Mouse (Mus musculus): Measurements from ENCODE around the gene Chchd3. TPM values are rescaled to one million over a fixed set of nuclear protein-coding genes. Genes with fewer than 3 reads are reported as not detected.

Gene Chchd3
- polyA plus RNA-seq, 1 experiment from 2014 or later = 59.2 TPM

- peaks cover 3% of the 10 kb centered on the region; the same call in 1 of the 2 replicates for H3K4me1 ChIP-seq (ENCODE audit: insufficient read depth, low read depth, low read length)
- H3K4me2 ChIP-seq (replicated peaks; ENCODE audit: low read depth, low read length) = no peak overlapping the region
- H3K27ac ChIP-seq (ENCODE audit: low read length) = no peak overlapping the region
- no peak for DNase-seq (ENCODE audit: low spot score)
- H3K4me3 ChIP-seq (ENCODE audit: low read depth, low read length) = no peak overlapping the region
- H3K27me3 ChIP-seq (replicated peaks; ENCODE audit: insufficient read depth, low read length) = no peaks in the 10 kb centered on the region
- no peak for ATAC-seq
- H3K9me3 ChIP-seq (ENCODE audit: low read length) = no peaks in the 10 kb centered on the region
- H3K9ac ChIP-seq (replicated peaks; ENCODE audit: low read depth) = no peak overlapping the region
- WGBS = 80% methylated on average over 6 of the region's 6 CpGs
- H3K36me3 ChIP-seq (ENCODE audit: insufficient read depth, low read length) = no peaks in the 10 kb centered on the region
- no peak for TF ChIP-seq CTCF (IDR thresholded peaks at IDR 0.05)
- no peak for TF ChIP-seq EP300 (IDR thresholded peaks at IDR 0.05)
Observed at GRCm38 (mm10) chr6:33049705-33050420, 10.2 kb downstream of the Chchd3 start.

GRCm38 (mm10) chr6:33043480-33043879 is 16.6 kb downstream of the Chchd3 start:
- no peaks in the 10 kb centered on the region for H3K9me3 ChIP-seq (ENCODE audit: low read length)
- H3K4me2 ChIP-seq (replicated peaks; ENCODE audit: low read depth, low read length) = no peak overlapping the region
- H3K27ac ChIP-seq (ENCODE audit: low read length) = no peak overlapping the region
- DNase-seq (ENCODE audit: low spot score) = no peak
- H3K4me1 ChIP-seq (ENCODE audit: insufficient read depth, low read depth, low read length) = no peaks in the 10 kb centered on the region
- H3K9ac ChIP-seq (replicated peaks; ENCODE audit: low read depth) = no peak overlapping the region
- WGBS = 87% methylated on average over 5 of the region's 5 CpGs
- TF ChIP-seq CTCF (IDR thresholded peaks at IDR 0.05) (no peak), EP300 (IDR thresholded peaks at IDR 0.05) (no peak)
- H3K36me3 ChIP-seq (ENCODE audit: insufficient read depth, low read length) = no peaks in the 10 kb centered on the region
- no peaks in the 10 kb centered on the region for H3K27me3 ChIP-seq (replicated peaks; ENCODE audit: insufficient read depth, low read length)
- no peak overlapping the region for H3K4me3 ChIP-seq (ENCODE audit: low read depth, low read length)
- no peak for ATAC-seq

GRCm38 (mm10) chr6:33042880-33043279 is 17.2 kb downstream of the Chchd3 start:
- Histone ChIP-seq H3K9me3 (ENCODE audit: low read length) (no peaks in the 10 kb centered on the region), H3K9ac (replicated peaks; ENCODE audit: low read depth) (no peak overlapping the region), H3K27me3 (replicated peaks; ENCODE audit: insufficient read depth, low read length) (no peaks in the 10 kb centered on the region), H3K27ac (ENCODE audit: low read length) (no peak overlapping the region), H3K4me3 (ENCODE audit: low read depth, low read length) (no peak overlapping the region), H3K4me1 (ENCODE audit: insufficient read depth, low read depth, low read length) (no peaks in the 10 kb centered on the region), H3K36me3 (ENCODE audit: insufficient read depth, low read length) (no peaks in the 10 kb centered on the region), H3K4me2 (replicated peaks; ENCODE audit: low read depth, low read length) (no peak overlapping the region)
- no peak for TF ChIP-seq CTCF (IDR thresholded peaks at IDR 0.05)
- no peak for TF ChIP-seq EP300 (IDR thresholded peaks at IDR 0.05)
- 66% methylated on average over 1 of the region's 1 CpGs for WGBS
- DNase-seq (ENCODE audit: low spot score) = no peak
- no peak for ATAC-seq

GRCm38 (mm10) chr6:33041978-33042377 is 18.1 kb downstream of the Chchd3 start:
- Histone ChIP-seq H3K4me3 (ENCODE audit: low read depth, low read length) (no peak overlapping the region), H3K27ac (ENCODE audit: low read length) (no peak overlapping the region), H3K36me3 (ENCODE audit: insufficient read depth, low read length) (no peaks in the 10 kb centered on the region), H3K4me2 (replicated peaks; ENCODE audit: low read depth, low read length) (no peak overlapping the region), H3K9ac (replicated peaks; ENCODE audit: low read depth) (no peak overlapping the region), H3K27me3 (replicated peaks; ENCODE audit: insufficient read depth, low read length) (no peaks in the 10 kb centered on the region), H3K4me1 (ENCODE audit: insufficient read depth, low read depth, low read length) (no peaks in the 10 kb centered on the region), H3K9me3 (ENCODE audit: low read length) (no peaks in the 10 kb centered on the region)
- DNase-seq (ENCODE audit: low spot score) (no peak), ATAC-seq (no peak)
- WGBS = 75% methylated on average over 2 of the region's 2 CpGs
- TF ChIP-seq EP300 (IDR thresholded peaks at IDR 0.05) (no peak), CTCF (IDR thresholded peaks at IDR 0.05) (no peak)

- 72% methylated on average over 4 of the region's 4 CpGs for WGBS
- H3K9ac ChIP-seq (replicated peaks; ENCODE audit: low read depth) = no peak overlapping the region
- no peak overlapping the region for H3K4me2 ChIP-seq (replicated peaks; ENCODE audit: low read depth, low read length)
- no peaks in the 10 kb centered on the region for H3K4me1 ChIP-seq (ENCODE audit: insufficient read depth, low read depth, low read length)
- TF ChIP-seq CTCF (IDR thresholded peaks at IDR 0.05) (no peak), EP300 (IDR thresholded peaks at IDR 0.05) (no peak)
- no peaks in the 10 kb centered on the region for H3K36me3 ChIP-seq (ENCODE audit: insufficient read depth, low read length)
- ATAC-seq (no peak), DNase-seq (ENCODE audit: low spot score) (no peak)
- no peaks in the 10 kb centered on the region for H3K9me3 ChIP-seq (ENCODE audit: low read length)
- no peaks in the 10 kb centered on the region for H3K27me3 ChIP-seq (replicated peaks; ENCODE audit: insufficient read depth, low read length)
- H3K4me3 ChIP-seq (ENCODE audit: low read depth, low read length) = no peak overlapping the region
- H3K27ac ChIP-seq (ENCODE audit: low read length) = no peak overlapping the region
Observed at GRCm38 (mm10) chr6:33040360-33041090, 19.5 kb downstream of the Chchd3 start.

- H3K9ac ChIP-seq (replicated peaks; ENCODE audit: low read depth) = no peak overlapping the region
- no peak for ATAC-seq
- no peaks in the 10 kb centered on the region for H3K9me3 ChIP-seq (ENCODE audit: low read length)
- H3K36me3 ChIP-seq (ENCODE audit: insufficient read depth, low read length) = no peaks in the 10 kb centered on the region
- WGBS = 92% methylated on average over 1 of the region's 1 CpGs
- H3K4me2 ChIP-seq (replicated peaks; ENCODE audit: low read depth, low read length) = no peak overlapping the region
- no peak for DNase-seq (ENCODE audit: low spot score)
- no peaks in the 10 kb centered on the region for H3K4me1 ChIP-seq (ENCODE audit: insufficient read depth, low read depth, low read length)
- H3K27ac ChIP-seq (ENCODE audit: low read length) = no peak overlapping the region
- no peak overlapping the region for H3K4me3 ChIP-seq (ENCODE audit: low read depth, low read length)
- TF ChIP-seq EP300 (IDR thresholded peaks at IDR 0.05) (no peak), CTCF (IDR thresholded peaks at IDR 0.05) (no peak)
- no peaks in the 10 kb centered on the region for H3K27me3 ChIP-seq (replicated peaks; ENCODE audit: insufficient read depth, low read length)
Observed at GRCm38 (mm10) chr6:33032543-33032942, 27.5 kb downstream of the Chchd3 start.
